Mouse (Mus musculus): ENCODE measurements at regions not wholly inside any gene's neighbourhood (a gene's known extent, or its start where the extent isn't known, plus 50 kb on each side); places are given as distances from the start of the nearest gene placed in this dataset.

DNA sequence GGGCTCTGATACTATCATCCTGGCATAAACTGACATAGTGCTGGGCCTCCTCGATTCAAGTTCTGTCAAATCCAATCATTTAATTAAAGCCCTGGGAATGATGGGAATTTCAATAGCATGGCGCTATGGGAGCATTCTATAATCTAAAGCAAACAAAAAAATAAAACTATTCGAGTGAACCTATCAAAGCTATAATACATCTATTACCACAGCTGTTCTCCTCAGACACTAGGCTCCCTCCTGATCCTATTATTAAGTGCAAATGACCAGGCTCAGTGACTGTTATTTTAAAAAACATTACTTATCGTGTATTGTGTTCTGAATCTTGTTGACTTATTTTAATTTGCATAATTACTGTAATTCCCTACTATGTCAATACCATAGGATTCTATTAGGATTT lies 563.7 kb upstream of the Acvr2a start:
- no peak for DNase-seq (ENCODE audit: low read depth)

DNA sequence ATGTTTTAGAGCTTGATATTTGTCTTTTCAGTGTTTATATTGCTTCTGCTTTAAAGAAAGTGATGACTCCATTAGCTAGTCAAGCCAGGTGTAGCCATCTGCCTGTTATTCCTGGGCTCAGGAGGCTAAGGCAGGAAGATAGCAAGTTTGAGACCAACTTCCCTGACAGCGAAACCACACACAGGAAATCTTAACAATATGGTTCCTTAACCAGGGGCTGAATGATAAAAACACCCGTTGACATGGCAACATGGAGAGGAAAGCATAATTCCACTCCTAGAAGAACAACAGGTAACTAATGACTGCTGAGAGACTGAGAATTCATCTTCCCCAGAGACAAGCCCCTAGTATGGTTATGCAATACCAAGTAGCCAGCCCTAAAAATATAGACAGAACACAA lies 553.6 kb upstream of the Acvr2a start:
- DNase-seq (ENCODE audit: low read depth): peak; percentile 4

Measured in c-Kit-positive CD71-negative TER-119-negative erythroid progenitor cells, embryonic 14.5 days (primary cell).